Mouse (Mus musculus): ENCODE measurements around the gene Atp13a1.

Atp13a1 gene

GRCm38 (mm10) chr8:69790773-69791367 is at the start of gene Atp13a1, which contains the start of gene Zfp866:
TSS of gene Atp13a1 (plus strand) at chr8:69791163.
TSS of gene Zfp866 (minus strand) at chr8:69791178.
- DNase-seq = peak; percentile 86

GRCm38 (mm10) chr8:69741231-69741630 is 49.7 kb upstream of the Atp13a1 start:
- DNase-seq = no peak

- peak; percentile 97 for DNase-seq
Observed at GRCm38 (mm10) chr8:69749544-69750454, 41.2 kb upstream of the Atp13a1 start, which contains the start of gene Zfp963. TSS of gene Zfp963 (minus strand) at chr8:69749970.

GRCm38 (mm10) chr8:69752437-69752836 is 38.5 kb upstream of the Atp13a1 start:
- DNase-seq = no peak

GRCm38 (mm10) chr8:69758316-69758715 is 32.6 kb upstream of the Atp13a1 start:
- no peak for DNase-seq

GRCm38 (mm10) chr8:69761814-69762445 is 29.0 kb upstream of the Atp13a1 start:
- no peak for DNase-seq

GRCm38 (mm10) chr8:69771221-69771620 is 19.7 kb upstream of the Atp13a1 start:
- no peak for DNase-seq

GRCm38 (mm10) chr8:69772106-69772505 is 18.9 kb upstream of the Atp13a1 start:
- DNase-seq = no peak

GRCm38 (mm10) chr8:69774503-69775148 is 16.3 kb upstream of the Atp13a1 start, which contains the start of gene Gm20422:
TSS of gene Gm20422 (minus strand) at chr8:69774886.
- DNase-seq = peak; percentile 87

GRCm38 (mm10) chr8:69775149-69775534 is 15.8 kb upstream of the Atp13a1 start:
- DNase-seq = no peak

- no peak for DNase-seq
Observed at GRCm38 (mm10) chr8:69777111-69777510, 13.9 kb upstream of the Atp13a1 start.

- no peak for DNase-seq
Observed at GRCm38 (mm10) chr8:69789105-69789504, 1.9 kb upstream of the Atp13a1 start.

GRCm38 (mm10) chr8:69789731-69790130 is 1.2 kb upstream of the Atp13a1 start:
- DNase-seq = no peak

- DNase-seq = no peak
Observed at GRCm38 (mm10) chr8:69790364-69790763, 599 bp upstream of the Atp13a1 start.

GRCm38 (mm10) chr8:69791415-69792068 is 579 bp downstream of the Atp13a1 start:
- DNase-seq = no peak

GRCm38 (mm10) chr8:69793666-69794065 is 2.7 kb downstream of the Atp13a1 start:
- no peak for DNase-seq

- DNase-seq = no peak
Observed at GRCm38 (mm10) chr8:69794096-69794495, 3.1 kb downstream of the Atp13a1 start.

GRCm38 (mm10) chr8:69794901-69795300 is 3.9 kb downstream of the Atp13a1 start:
- DNase-seq = no peak

- DNase-seq = no peak
Observed at GRCm38 (mm10) chr8:69796721-69797345, 5.9 kb downstream of the Atp13a1 start.

GRCm38 (mm10) chr8:69797661-69798060 is 6.7 kb downstream of the Atp13a1 start:
- no peak for DNase-seq

- no peak for DNase-seq
Observed at GRCm38 (mm10) chr8:69799261-69799660, 8.3 kb downstream of the Atp13a1 start.

GRCm38 (mm10) chr8:69799946-69800345 is 9.0 kb downstream of the Atp13a1 start:
- DNase-seq = no peak

Data from cerebellum, adult 8-10 months (tissue).